Mouse (Mus musculus) MEL (cell line): ENCODE data around the gene Dph3. TPM values are rescaled to one million over a fixed set of nuclear protein-coding genes. Genes with fewer than 3 reads are reported as not detected.

Experiments
- DNase-seq: peaks from one replicate; pipeline ENCODE4 v3.0.0; 2011; ENCODE audit warnings: low read depth, low spot score
- H3K27ac ChIP-seq: 2 replicates; pipeline ENCODE4 v1.5.1; 2012; ENCODE audit warnings: low read depth, mild to moderate bottlenecking, control low read depth, low read length, moderate library complexity; ENCODE audit not compliant: control insufficient read depth
- H3K27me3 ChIP-seq, 2 experiments: fragments of 150-350 bp in 1 of 2; sonication (generic) in 1 of 2; 2 replicates each; pipeline ENCODE4 v1.6.1; 2012; ENCODE audit warnings: low read length in 2 of 2, mild to moderate bottlenecking in 2 of 2, improper control_type of control experiment in 1 of 2, moderate library complexity in 1 of 2; ENCODE audit not compliant: insufficient read depth in 2 of 2, control insufficient read depth in 1 of 2
- H3K36me3 ChIP-seq, 2 experiments: 2 replicates each; pipeline ENCODE4 v1.6.1; 2012 to 2014; ENCODE audit warnings: low read length in 2 of 2, improper control_type of control experiment in 1 of 2, inconsistent platforms in 1 of 2, mild to moderate bottlenecking in 1 of 2; ENCODE audit not compliant: insufficient read depth in 2 of 2, control insufficient read depth in 1 of 2
- H3K4me1 ChIP-seq, 2 experiments: fragments of 150-350 bp in 1 of 2; sonication (generic) in 1 of 2; 2 replicates each; pipeline ENCODE4 v1.6.1; 2012; ENCODE audit warnings: low read length in 2 of 2, improper control_type of control experiment in 1 of 2, mild to moderate bottlenecking in 1 of 2; ENCODE audit not compliant: insufficient read depth in 2 of 2, control insufficient read depth in 1 of 2
- H3K4me3 ChIP-seq, 2 experiments: fragments of 150-350 bp in 1 of 2; sonication (generic) in 1 of 2; 2 replicates each; pipeline ENCODE4 v1.5.1; 2012; ENCODE audit warnings: low read depth in 2 of 2, low read length in 2 of 2, mild to moderate bottlenecking in 2 of 2, moderate library complexity in 2 of 2, control low read depth in 1 of 2, improper control_type of control experiment in 1 of 2; ENCODE audit not compliant: control insufficient read depth in 1 of 2, insufficient read depth in 1 of 2
- H3K79me2 ChIP-seq: 2 replicates; pipeline ENCODE4 v1.6.1; 2012; ENCODE audit warnings: mild to moderate bottlenecking, low read length, moderate library complexity; ENCODE audit not compliant: control insufficient read depth, poor library complexity, insufficient read depth
- H3K9ac ChIP-seq: 2 replicates; pipeline ENCODE4 v1.6.1; 2012; ENCODE audit warnings: low read depth, mild to moderate bottlenecking, control low read depth, low read length, moderate library complexity; ENCODE audit not compliant: control insufficient read depth, poor library complexity, severe bottlenecking
- H3K9me3 ChIP-seq: fragments of 150-350 bp; sonication (generic); replicated peaks from 2 replicates; pipeline ENCODE4 v1.6.1; 2012; ENCODE audit warnings: mild to moderate bottlenecking, low read length, improper control_type of control experiment, moderate library complexity; ENCODE audit not compliant: insufficient read depth
- CHD1 ChIP-seq: IDR thresholded peaks from 2 replicates; pipeline ENCODE4 v1.6.1; 2012; ENCODE audit warnings: low read depth, mild to moderate bottlenecking, inconsistent platforms, low read length, improper control_type of control experiment
- CHD2 ChIP-seq: IDR thresholded peaks from 2 replicates; pipeline ENCODE4 v1.6.1; 2011; ENCODE audit warnings: low read length, improper control_type of control experiment
- CTCF ChIP-seq, 3 experiments: IDR thresholded peaks in 2 of 3; conservative IDR thresholded peaks in 1 of 3; 2 replicates each; pipeline ENCODE4 v1.5.1; 2011 to 2012; ENCODE audit warnings: low read length in 3 of 3, low read depth in 2 of 3, mild to moderate bottlenecking in 2 of 3, improper control_type of control experiment in 1 of 3, inconsistent platforms in 1 of 3, mixed read lengths in 1 of 3, moderate library complexity in 1 of 3; ENCODE audit not compliant: control insufficient read depth in 1 of 3, insufficient read depth in 1 of 3, poor library complexity in 1 of 3, severe bottlenecking in 1 of 3
- E2F4 ChIP-seq: IDR thresholded peaks from 2 replicates; pipeline ENCODE4 v1.6.1; 2011; ENCODE audit warnings: low read depth, low read length, improper control_type of control experiment, borderline replicate concordance
- EP300 ChIP-seq, 2 experiments: IDR thresholded peaks; 2 replicates each; pipeline ENCODE4 v1.6.1; 2011; ENCODE audit warnings: improper control_type of control experiment in 2 of 2, low read length in 2 of 2, low read depth in 1 of 2, mild to moderate bottlenecking in 1 of 2
- ETS1 ChIP-seq: IDR thresholded peaks from 2 replicates; pipeline ENCODE4 v1.6.1; 2012; ENCODE audit warnings: low read depth, mild to moderate bottlenecking, inconsistent platforms, low read length, improper control_type of control experiment, moderate library complexity
- GABPA ChIP-seq: IDR thresholded peaks from 2 replicates; pipeline ENCODE4 v1.6.1; 2012; ENCODE audit warnings: low read depth, mild to moderate bottlenecking, inconsistent platforms, low read length, improper control_type of control experiment, moderate library complexity
- GATA1 ChIP-seq: IDR thresholded peaks from 2 replicates; pipeline ENCODE4 v1.6.1; 2011; ENCODE audit warnings: low read depth, low read length, improper control_type of control experiment
- HCFC1 ChIP-seq: IDR thresholded peaks from 2 replicates; pipeline ENCODE4 v1.6.1; 2012; ENCODE audit warnings: low read depth, mild to moderate bottlenecking, inconsistent platforms, low read length, improper control_type of control experiment, moderate library complexity
- JUND ChIP-seq: IDR thresholded peaks from 2 replicates; pipeline ENCODE4 v1.6.1; 2011; ENCODE audit warnings: low read depth, mild to moderate bottlenecking, improper control_type of control experiment, low read length
- KAT2A ChIP-seq: conservative IDR thresholded peaks from 2 replicates; pipeline ENCODE4 v1.6.1; 2012; ENCODE audit warnings: low read depth, low read length, improper control_type of control experiment, inconsistent platforms
- MAFK ChIP-seq: IDR thresholded peaks from 2 replicates; pipeline ENCODE4 v1.6.1; 2011; ENCODE audit warnings: low read depth, mild to moderate bottlenecking, low read length, improper control_type of control experiment, borderline replicate concordance
- MAX ChIP-seq: IDR thresholded peaks from 2 replicates; pipeline ENCODE4 v1.6.1; 2011; ENCODE audit warnings: low read length, improper control_type of control experiment
- MAZ ChIP-seq: IDR thresholded peaks from 2 replicates; pipeline ENCODE4 v1.6.1; 2012; ENCODE audit warnings: low read depth, mild to moderate bottlenecking, inconsistent platforms, low read length, improper control_type of control experiment
- MXI1 ChIP-seq: IDR thresholded peaks from 2 replicates; pipeline ENCODE4 v1.6.1; 2011; ENCODE audit warnings: mild to moderate bottlenecking, low read depth, low read length, improper control_type of control experiment
- MYC ChIP-seq: IDR thresholded peaks from 2 replicates; pipeline ENCODE4 v1.6.1; 2011; ENCODE audit warnings: low read depth, mild to moderate bottlenecking, low read length, improper control_type of control experiment, moderate library complexity
- NELFE ChIP-seq: IDR thresholded peaks from 2 replicates; pipeline ENCODE4 v1.6.1; 2011; ENCODE audit warnings: low read depth, low read length, improper control_type of control experiment
- POLR2A ChIP-seq, 2 experiments: IDR thresholded peaks; 2 replicates each; pipeline ENCODE4 v1.6.1; 2011 to 2012; ENCODE audit warnings: low read length in 2 of 2, mild to moderate bottlenecking in 2 of 2, control low read depth in 1 of 2, improper control_type of control experiment in 1 of 2, low read depth in 1 of 2, moderate library complexity in 1 of 2; ENCODE audit not compliant: control insufficient read depth in 1 of 2, insufficient read depth in 1 of 2, poor library complexity in 1 of 2
- POLR2AphosphoS5 ChIP-seq: IDR thresholded peaks from 2 replicates; pipeline ENCODE4 v1.6.1; 2012; ENCODE audit warnings: low read depth, borderline replicate concordance, mild to moderate bottlenecking, inconsistent platforms, low read length, moderate library complexity, mixed read lengths
- RAD21 ChIP-seq: IDR thresholded peaks from 2 replicates; pipeline ENCODE4 v1.6.1; 2011; ENCODE audit warnings: mild to moderate bottlenecking, low read depth, low read length, improper control_type of control experiment
- RCOR1 ChIP-seq: IDR thresholded peaks from 2 replicates; pipeline ENCODE4 v1.6.1; 2012; ENCODE audit warnings: low read depth, mild to moderate bottlenecking, inconsistent platforms, low read length, improper control_type of control experiment
- SMC3 ChIP-seq: IDR thresholded peaks from 2 replicates; pipeline ENCODE4 v1.6.1; 2011; ENCODE audit warnings: low read depth, low read length, improper control_type of control experiment
- TAL1 ChIP-seq: IDR thresholded peaks from 2 replicates; pipeline ENCODE4 v1.6.1; 2012; ENCODE audit warnings: mild to moderate bottlenecking, inconsistent platforms, low read length, moderate library complexity, mixed read lengths
- TBP ChIP-seq: IDR thresholded peaks from 2 replicates; pipeline ENCODE4 v1.8.0; 2011; ENCODE audit warnings: low read depth, low read length, improper control_type of control experiment
- TCF12 ChIP-seq: IDR thresholded peaks from 2 replicates; pipeline ENCODE4 v1.6.1; 2014; ENCODE audit warnings: low read depth, mild to moderate bottlenecking, inconsistent platforms, low read length, improper control_type of control experiment, moderate library complexity
- UBTF ChIP-seq: IDR thresholded peaks from 2 replicates; pipeline ENCODE4 v1.6.1; 2012; ENCODE audit warnings: low read depth, mild to moderate bottlenecking, inconsistent platforms, low read length, improper control_type of control experiment, moderate library complexity, borderline replicate concordance; ENCODE audit not compliant: insufficient read depth
- USF1 ChIP-seq: IDR thresholded peaks from 2 replicates; pipeline ENCODE4 v1.6.1; 2014; ENCODE audit warnings: low read depth, mild to moderate bottlenecking, inconsistent platforms, low read length, improper control_type of control experiment, moderate library complexity
- ZC3H11A ChIP-seq: IDR thresholded peaks from 2 replicates; pipeline ENCODE4 v1.6.1; 2012; ENCODE audit warnings: low read depth, mild to moderate bottlenecking, inconsistent platforms, low read length, improper control_type of control experiment
- ZKSCAN1 ChIP-seq: IDR thresholded peaks from 2 replicates; pipeline ENCODE4 v1.6.1; 2012; ENCODE audit warnings: low read depth, mild to moderate bottlenecking, inconsistent platforms, low read length, improper control_type of control experiment, moderate library complexity
- ZMIZ1 ChIP-seq: IDR thresholded peaks from 2 replicates; pipeline ENCODE4 v1.6.1; 2012; ENCODE audit warnings: low read depth, mild to moderate bottlenecking, inconsistent platforms, low read length, improper control_type of control experiment, moderate library complexity
- polyA plus RNA-seq, 2 experiments: library from polyadenylated mRNA; stranded (reverse) in 1 of 2; unstranded in 1 of 2; fragments of >175 nt in 1 of 2; fragments of >200 nt in 1 of 2; gene quantifications; 2 replicates each; pipeline versions ENCODE4 v1.2.1 to v1.2.4; 2012; ENCODE audit warnings: low replicate concordance in 2 of 2, low read depth in 1 of 2; ENCODE audit not compliant: insufficient read length in 2 of 2, insufficient read depth in 1 of 2, missing spikeins in 1 of 2
- total RNA-seq: library from RNA; depleted of rRNA; stranded (reverse); fragments of 300-350 nt; gene quantifications from 2 replicates; pipeline ENCODE4 v1.2.3, GENCODE M21; 2012

Dph3 gene
- total and polyA plus RNA-seq, 3 experiments = 103 to 116 (median 108) TPM

- no peak for TF ChIP-seq CHD2
- TF ChIP-seq MAZ = no peak
- TF ChIP-seq POLR2AphosphoS5 = no peak
- no peak for TF ChIP-seq ETS1
- TF ChIP-seq TBP = no peak
- TF ChIP-seq TAL1 = no peak
- no peak for TF ChIP-seq MAFK
- TF ChIP-seq ZKSCAN1 = no peak
- no peak for TF ChIP-seq USF1
- TF ChIP-seq JUND = no peak
- TF ChIP-seq UBTF = no peak
- TF ChIP-seq E2F4 = no peak
- no peak for TF ChIP-seq GABPA
- TF ChIP-seq EP300 (IDR thresholded peaks at IDR 0.05; ENCODE audit: low read depth in 1 of 2, low read length in 2 of 2) = no peak
- TF ChIP-seq RCOR1 = no peak
These were observed 49.0 kb downstream of the Dph3 start for GRCm38 (mm10) chr14:32036482-32036881.

GRCm38 (mm10) chr14:32032522-32032921 is 53.0 kb downstream of the Dph3 start:
- Histone ChIP-seq H3K4me3 (no peak overlapping the region), H3K9me3 (no peaks in the 10 kb centered on the region), H3K79me2 (no peaks in the 10 kb centered on the region), H3K9ac (no peak overlapping the region), H3K27me3 (no peaks in the 10 kb centered on the region; a peak in 1 of 4 replicates), H3K36me3 (0 out of 4 replicates have a peak, but pooled peaks cover 0 to 1% of the 10 kb centered on the region in 2 experiments), H3K27ac (no peak overlapping the region), H3K4me1 (peaks cover 0 to 4% of the 10 kb centered on the region in 2 experiments; a peak in 2 of 4 replicates)
- peak; percentile 69 for DNase-seq
- no peak for TF ChIP-seq TAL1
- TF ChIP-seq E2F4 = no peak
- TF ChIP-seq POLR2A (IDR thresholded peaks at IDR 0.05; ENCODE audit: control insufficient read depth in 1 of 2, insufficient read depth in 1 of 2, low read depth in 1 of 2, low read length in 2 of 2, poor library complexity in 1 of 2) = no peak
- TF ChIP-seq ZC3H11A = peak; percentile 80
- peak; percentile 87 to 94 (median 90) for TF ChIP-seq CTCF (IDR thresholded peaks at IDR 0.05 in 2 of 3, conservative IDR thresholded peaks at IDR 0.05 in 1 of 3; ENCODE audit: control insufficient read depth in 1 of 3, insufficient read depth in 1 of 3, low read depth in 2 of 3, low read length in 3 of 3, poor library complexity in 1 of 3, severe bottlenecking in 1 of 3)
- TF ChIP-seq USF1 = no peak
- TF ChIP-seq SMC3 = peak; percentile 95
- TF ChIP-seq RCOR1 = no peak
- TF ChIP-seq CHD2 = no peak
- no peak for TF ChIP-seq EP300 (IDR thresholded peaks at IDR 0.05; ENCODE audit: low read depth in 1 of 2, low read length in 2 of 2)
- no peak for TF ChIP-seq MAX
- no peak for TF ChIP-seq GABPA
- no peak for TF ChIP-seq MXI1
- TF ChIP-seq CHD1 = no peak
- TF ChIP-seq TCF12 = no peak
- TF ChIP-seq JUND = no peak
- no peak for TF ChIP-seq MYC
- TF ChIP-seq ETS1 = no peak
- no peak for TF ChIP-seq KAT2A
- peak; percentile 91 for TF ChIP-seq RAD21
- no peak for TF ChIP-seq ZMIZ1
- TF ChIP-seq ZKSCAN1 = no peak
- no peak for TF ChIP-seq GATA1
- no peak for TF ChIP-seq NELFE
- no peak for TF ChIP-seq HCFC1
- no peak for TF ChIP-seq MAFK
- no peak for TF ChIP-seq UBTF

More at GRCm38 (mm10) chr14:32036482-32036881, 49.0 kb downstream of the Dph3 start:
- no peak for DNase-seq
- H3K27ac ChIP-seq = no peak overlapping the region
- peaks cover 0 to 11% of the 10 kb centered on the region in 2 experiments; a peak in 2 of 4 replicates for H3K4me1 ChIP-seq
- H3K36me3 ChIP-seq = 0 out of 4 replicates have a peak, but pooled peaks cover 0 to 3% of the 10 kb centered on the region in 2 experiments
- no peaks in the 10 kb centered on the region for H3K27me3 ChIP-seq
- no peaks in the 10 kb centered on the region for H3K9me3 ChIP-seq
- no peak overlapping the region for H3K9ac ChIP-seq
- no peak overlapping the region for H3K4me3 ChIP-seq
- no peaks in the 10 kb centered on the region for H3K79me2 ChIP-seq
